Mouse (Mus musculus): ENCODE measurements at regions not wholly inside any gene's neighbourhood (a gene's known extent, or its start where the extent isn't known, plus 50 kb on each side); places are given as distances from the start of the nearest gene placed in this dataset.

- no peaks in the 10 kb centered on the region for H3K27me3 ChIP-seq (ENCODE audit: control insufficient read depth, insufficient read depth, low read length)
- H3K4me1 ChIP-seq (ENCODE audit: control insufficient read depth, insufficient read depth, insufficient read length, low read length): no peaks in the 10 kb centered on the region
- no peak overlapping the region for H3K27ac ChIP-seq (ENCODE audit: insufficient read depth, low read depth, low read length)
- 84% methylated on average over 3 of the region's 3 CpGs for WGBS
- no peak overlapping the region for H3K4me3 ChIP-seq (ENCODE audit: low read depth, low read length)
- H3K36me3 ChIP-seq (ENCODE audit: control insufficient read depth, insufficient read depth, low read length): no peaks in the 10 kb centered on the region
- TF ChIP-seq POLR2A (IDR thresholded peaks at IDR 0.05; ENCODE audit: low read depth, low read length) (no peak), CTCF (IDR thresholded peaks at IDR 0.05; ENCODE audit: extremely low read depth, insufficient read length, insufficient replicate concordance, low read depth, low read length) (no peak)
Measured at GRCm38 (mm10) chr15:38351701-38352100, 926.3 kb downstream of the 4930447A16Rik start.

- Histone ChIP-seq H3K36me3 (ENCODE audit: control insufficient read depth, insufficient read depth, low read length) (no peaks in the 10 kb centered on the region), H3K4me1 (ENCODE audit: control insufficient read depth, insufficient read depth, insufficient read length, low read length) (no peaks in the 10 kb centered on the region), H3K27ac (ENCODE audit: insufficient read depth, low read depth, low read length) (no peak overlapping the region), H3K4me3 (ENCODE audit: low read depth, low read length) (no peak overlapping the region), H3K27me3 (ENCODE audit: control insufficient read depth, insufficient read depth, low read length) (no peaks in the 10 kb centered on the region)
- no peak for TF ChIP-seq POLR2A (IDR thresholded peaks at IDR 0.05; ENCODE audit: low read depth, low read length)
- no peak for TF ChIP-seq CTCF (IDR thresholded peaks at IDR 0.05; ENCODE audit: extremely low read depth, insufficient read length, insufficient replicate concordance, low read depth, low read length)
- WGBS: 56% methylated on average over 4 of the region's 4 CpGs
Measured at GRCm38 (mm10) chr15:38353371-38353770, 928.0 kb downstream of the 4930447A16Rik start.

- no peak overlapping the region for H3K27ac ChIP-seq (ENCODE audit: insufficient read depth, low read depth, low read length)
- no peaks in the 10 kb centered on the region for H3K27me3 ChIP-seq (ENCODE audit: control insufficient read depth, insufficient read depth, low read length)
- no peak overlapping the region for H3K4me3 ChIP-seq (ENCODE audit: low read depth, low read length)
- H3K4me1 ChIP-seq (ENCODE audit: control insufficient read depth, insufficient read depth, insufficient read length, low read length): no peaks in the 10 kb centered on the region
- WGBS: 92% methylated on average over 3 of the region's 3 CpGs
- TF ChIP-seq POLR2A (IDR thresholded peaks at IDR 0.05; ENCODE audit: low read depth, low read length): no peak
- no peak for TF ChIP-seq CTCF (IDR thresholded peaks at IDR 0.05; ENCODE audit: extremely low read depth, insufficient read length, insufficient replicate concordance, low read depth, low read length)
- no peaks in the 10 kb centered on the region for H3K36me3 ChIP-seq (ENCODE audit: control insufficient read depth, insufficient read depth, low read length)
Measured at GRCm38 (mm10) chr15:38359053-38359452, 933.7 kb downstream of the 4930447A16Rik start.

- Histone ChIP-seq H3K36me3 (ENCODE audit: control insufficient read depth, insufficient read depth, low read length) (no peaks in the 10 kb centered on the region), H3K4me1 (ENCODE audit: control insufficient read depth, insufficient read depth, insufficient read length, low read length) (no peaks in the 10 kb centered on the region), H3K4me3 (ENCODE audit: low read depth, low read length) (no peak overlapping the region), H3K27ac (ENCODE audit: insufficient read depth, low read depth, low read length) (no peak overlapping the region), H3K27me3 (ENCODE audit: control insufficient read depth, insufficient read depth, low read length) (no peaks in the 10 kb centered on the region)
- no peak for TF ChIP-seq CTCF (IDR thresholded peaks at IDR 0.05; ENCODE audit: extremely low read depth, insufficient read length, insufficient replicate concordance, low read depth, low read length)
- no peak for TF ChIP-seq POLR2A (IDR thresholded peaks at IDR 0.05; ENCODE audit: low read depth, low read length)
- WGBS: 82% methylated on average over 5 of the region's 5 CpGs
Measured at GRCm38 (mm10) chr15:38363522-38363921, 938.2 kb downstream of the 4930447A16Rik start.

GRCm38 (mm10) chr15:38364014-38364413 is 938.7 kb downstream of the 4930447A16Rik start:
- Histone ChIP-seq H3K36me3 (ENCODE audit: control insufficient read depth, insufficient read depth, low read length) (no peaks in the 10 kb centered on the region), H3K27me3 (ENCODE audit: control insufficient read depth, insufficient read depth, low read length) (no peaks in the 10 kb centered on the region), H3K4me1 (ENCODE audit: control insufficient read depth, insufficient read depth, insufficient read length, low read length) (no peaks in the 10 kb centered on the region), H3K27ac (ENCODE audit: insufficient read depth, low read depth, low read length) (no peak overlapping the region), H3K4me3 (ENCODE audit: low read depth, low read length) (no peak overlapping the region)
- 70% methylated on average over 3 of the region's 3 CpGs for WGBS
- TF ChIP-seq CTCF (IDR thresholded peaks at IDR 0.05; ENCODE audit: extremely low read depth, insufficient read length, insufficient replicate concordance, low read depth, low read length) (no peak), POLR2A (IDR thresholded peaks at IDR 0.05; ENCODE audit: low read depth, low read length) (no peak)

GRCm38 (mm10) chr15:38367643-38368042 is 942.3 kb downstream of the 4930447A16Rik start:
- Histone ChIP-seq H3K4me1 (ENCODE audit: control insufficient read depth, insufficient read depth, insufficient read length, low read length) (no peaks in the 10 kb centered on the region), H3K36me3 (ENCODE audit: control insufficient read depth, insufficient read depth, low read length) (no peaks in the 10 kb centered on the region), H3K27ac (ENCODE audit: insufficient read depth, low read depth, low read length) (no peak overlapping the region), H3K4me3 (ENCODE audit: low read depth, low read length) (no peak overlapping the region), H3K27me3 (ENCODE audit: control insufficient read depth, insufficient read depth, low read length) (no peaks in the 10 kb centered on the region)
- 96% methylated on average over 5 of the region's 5 CpGs for WGBS
- TF ChIP-seq CTCF (IDR thresholded peaks at IDR 0.05; ENCODE audit: extremely low read depth, insufficient read length, insufficient replicate concordance, low read depth, low read length): no peak
- no peak for TF ChIP-seq POLR2A (IDR thresholded peaks at IDR 0.05; ENCODE audit: low read depth, low read length)

GRCm38 (mm10) chr15:38368291-38368690 is 942.9 kb downstream of the 4930447A16Rik start:
- TF ChIP-seq CTCF (IDR thresholded peaks at IDR 0.05; ENCODE audit: extremely low read depth, insufficient read length, insufficient replicate concordance, low read depth, low read length) (no peak), POLR2A (IDR thresholded peaks at IDR 0.05; ENCODE audit: low read depth, low read length) (no peak)
- Histone ChIP-seq H3K4me3 (ENCODE audit: low read depth, low read length) (no peak overlapping the region), H3K27ac (ENCODE audit: insufficient read depth, low read depth, low read length) (no peak overlapping the region), H3K36me3 (ENCODE audit: control insufficient read depth, insufficient read depth, low read length) (no peaks in the 10 kb centered on the region), H3K4me1 (ENCODE audit: control insufficient read depth, insufficient read depth, insufficient read length, low read length) (no peaks in the 10 kb centered on the region), H3K27me3 (ENCODE audit: control insufficient read depth, insufficient read depth, low read length) (no peaks in the 10 kb centered on the region)
- WGBS: 83% methylated on average over 4 of the region's 4 CpGs
